Mouse (Mus musculus): ENCODE data around the gene Gimap9.

Gimap9 gene

GRCm38 (mm10) chr6:48702601-48703000, 26.7 kb downstream of the Gimap9 start:
- no peaks in the 10 kb centered on the region for H3K36me3 ChIP-seq (ENCODE audit: insufficient read depth, low read length)
- no peak overlapping the region for H3K4me3 ChIP-seq (replicated peaks; ENCODE audit: low read length)
- no peaks in the 10 kb centered on the region for H3K9me3 ChIP-seq (ENCODE audit: low read length)
- TF ChIP-seq CTCF (conservative IDR thresholded peaks at IDR 0.05; ENCODE audit: low read length): 0 out of 2 replicates have a peak, but pooled peaks have one; percentile 9
- TF ChIP-seq NANOG (IDR thresholded peaks at IDR 0.05; ENCODE audit: borderline replicate concordance, low read length): no peak
- 0 out of 2 replicates have a peak, but pooled peaks cover 5% of the 10 kb centered on the region for H3K4me1 ChIP-seq (replicated peaks; ENCODE audit: low read depth, low read length)
- no peaks in the 10 kb centered on the region for H3K27me3 ChIP-seq (ENCODE audit: insufficient read depth, low read length)

GRCm38 (mm10) chr6:48704146-48704545, 28.2 kb downstream of the Gimap9 start:
- Histone ChIP-seq H3K4me1 (replicated peaks; ENCODE audit: low read depth, low read length) (0 out of 2 replicates have a peak, but pooled peaks cover 5% of the 10 kb centered on the region), H3K4me3 (replicated peaks; ENCODE audit: low read length) (no peak overlapping the region), H3K9me3 (ENCODE audit: low read length) (no peaks in the 10 kb centered on the region), H3K36me3 (ENCODE audit: insufficient read depth, low read length) (no peaks in the 10 kb centered on the region), H3K27me3 (ENCODE audit: insufficient read depth, low read length) (no peaks in the 10 kb centered on the region)
- TF ChIP-seq POU5F1 (IDR thresholded peaks at IDR 0.05; ENCODE audit: borderline replicate concordance, low read length) (no peak), CTCF (conservative IDR thresholded peaks at IDR 0.05; ENCODE audit: low read length) (no peak), NANOG (IDR thresholded peaks at IDR 0.05; ENCODE audit: borderline replicate concordance, low read length) (no peak)

- Histone ChIP-seq H3K4me1 (replicated peaks; ENCODE audit: low read depth, low read length) (0 out of 2 replicates have a peak, but pooled peaks cover 5% of the 10 kb centered on the region), H3K27me3 (ENCODE audit: insufficient read depth, low read length) (no peaks in the 10 kb centered on the region), H3K9me3 (ENCODE audit: low read length) (no peaks in the 10 kb centered on the region), H3K4me3 (replicated peaks; ENCODE audit: low read length) (no peak overlapping the region), H3K36me3 (ENCODE audit: insufficient read depth, low read length) (no peaks in the 10 kb centered on the region)
- TF ChIP-seq POU5F1 (IDR thresholded peaks at IDR 0.05; ENCODE audit: borderline replicate concordance, low read length) (no peak), CTCF (conservative IDR thresholded peaks at IDR 0.05; ENCODE audit: low read length) (no peak), NANOG (IDR thresholded peaks at IDR 0.05; ENCODE audit: borderline replicate concordance, low read length) (no peak)
Measured at GRCm38 (mm10) chr6:48706130-48706529, 30.2 kb downstream of the Gimap9 start.

- TF ChIP-seq CTCF (conservative IDR thresholded peaks at IDR 0.05; ENCODE audit: low read length) (no peak), POU5F1 (IDR thresholded peaks at IDR 0.05; ENCODE audit: borderline replicate concordance, low read length) (no peak), NANOG (IDR thresholded peaks at IDR 0.05; ENCODE audit: borderline replicate concordance, low read length) (no peak)
- Histone ChIP-seq H3K4me1 (replicated peaks; ENCODE audit: low read depth, low read length) (no peaks in the 10 kb centered on the region), H3K36me3 (ENCODE audit: insufficient read depth, low read length) (no peaks in the 10 kb centered on the region), H3K9me3 (ENCODE audit: low read length) (no peaks in the 10 kb centered on the region; the same call in 1 of the 2 replicates), H3K4me3 (replicated peaks; ENCODE audit: low read length) (no peak within 1 kb of the TSS), H3K27me3 (ENCODE audit: insufficient read depth, low read length) (no peaks in the 10 kb centered on the region)
Measured at GRCm38 (mm10) chr6:48718455-48718854, 42.5 kb downstream of the Gimap9 start, which contains the start of the genes Gm28053 and Gimap7. Gene Gm28053 (plus strand): TSS chr6:48718607. Gene Gimap7 (plus strand): TSS chr6:48718621.

GRCm38 (mm10) chr6:48720326-48720725, 44.4 kb downstream of the Gimap9 start:
- no peaks in the 10 kb centered on the region for H3K9me3 ChIP-seq (ENCODE audit: low read length)
- TF ChIP-seq CTCF (conservative IDR thresholded peaks at IDR 0.05; ENCODE audit: low read length) (no peak), POU5F1 (IDR thresholded peaks at IDR 0.05; ENCODE audit: borderline replicate concordance, low read length) (no peak), NANOG (IDR thresholded peaks at IDR 0.05; ENCODE audit: borderline replicate concordance, low read length) (no peak)
- H3K4me3 ChIP-seq (replicated peaks; ENCODE audit: low read length): no peak overlapping the region
- no peaks in the 10 kb centered on the region for H3K36me3 ChIP-seq (ENCODE audit: insufficient read depth, low read length)
- H3K27me3 ChIP-seq (ENCODE audit: insufficient read depth, low read length): no peaks in the 10 kb centered on the region
- H3K4me1 ChIP-seq (replicated peaks; ENCODE audit: low read depth, low read length): no peaks in the 10 kb centered on the region

GRCm38 (mm10) chr6:48723468-48723867, 47.5 kb downstream of the Gimap9 start:
- H3K36me3 ChIP-seq (ENCODE audit: insufficient read depth, low read length): no peaks in the 10 kb centered on the region
- H3K9me3 ChIP-seq (ENCODE audit: low read length): no peaks in the 10 kb centered on the region
- TF ChIP-seq POU5F1 (IDR thresholded peaks at IDR 0.05; ENCODE audit: borderline replicate concordance, low read length) (no peak), CTCF (conservative IDR thresholded peaks at IDR 0.05; ENCODE audit: low read length) (no peak), NANOG (IDR thresholded peaks at IDR 0.05; ENCODE audit: borderline replicate concordance, low read length) (no peak)
- no peaks in the 10 kb centered on the region for H3K4me1 ChIP-seq (replicated peaks; ENCODE audit: low read depth, low read length)
- no peak overlapping the region for H3K4me3 ChIP-seq (replicated peaks; ENCODE audit: low read length)
- no peaks in the 10 kb centered on the region for H3K27me3 ChIP-seq (ENCODE audit: insufficient read depth, low read length)

- H3K4me1 ChIP-seq (replicated peaks; ENCODE audit: low read depth, low read length): no peaks in the 10 kb centered on the region
- TF ChIP-seq NANOG (IDR thresholded peaks at IDR 0.05; ENCODE audit: borderline replicate concordance, low read length): no peak
- H3K36me3 ChIP-seq (ENCODE audit: insufficient read depth, low read length): no peaks in the 10 kb centered on the region
- H3K9me3 ChIP-seq (ENCODE audit: low read length): no peaks in the 10 kb centered on the region
- no peak overlapping the region for H3K4me3 ChIP-seq (replicated peaks; ENCODE audit: low read length)
- H3K27me3 ChIP-seq (ENCODE audit: insufficient read depth, low read length): no peaks in the 10 kb centered on the region
Measured at GRCm38 (mm10) chr6:48725476-48725875, 49.5 kb downstream of the Gimap9 start.

- H3K4me1 ChIP-seq (replicated peaks; ENCODE audit: low read depth, low read length): no peaks in the 10 kb centered on the region
- no peak overlapping the region for H3K4me3 ChIP-seq (replicated peaks; ENCODE audit: low read length)
- H3K9me3 ChIP-seq (ENCODE audit: low read length): no peaks in the 10 kb centered on the region
- no peaks in the 10 kb centered on the region for H3K36me3 ChIP-seq (ENCODE audit: insufficient read depth, low read length)
- H3K27me3 ChIP-seq (ENCODE audit: insufficient read depth, low read length): no peaks in the 10 kb centered on the region
- TF ChIP-seq POU5F1 (IDR thresholded peaks at IDR 0.05; ENCODE audit: borderline replicate concordance, low read length) (no peak), NANOG (IDR thresholded peaks at IDR 0.05; ENCODE audit: borderline replicate concordance, low read length) (no peak), CTCF (conservative IDR thresholded peaks at IDR 0.05; ENCODE audit: low read length) (no peak)
Measured at GRCm38 (mm10) chr6:48727761-48728160, 51.8 kb downstream of the Gimap9 start.
